In the genomic region with DNA sequence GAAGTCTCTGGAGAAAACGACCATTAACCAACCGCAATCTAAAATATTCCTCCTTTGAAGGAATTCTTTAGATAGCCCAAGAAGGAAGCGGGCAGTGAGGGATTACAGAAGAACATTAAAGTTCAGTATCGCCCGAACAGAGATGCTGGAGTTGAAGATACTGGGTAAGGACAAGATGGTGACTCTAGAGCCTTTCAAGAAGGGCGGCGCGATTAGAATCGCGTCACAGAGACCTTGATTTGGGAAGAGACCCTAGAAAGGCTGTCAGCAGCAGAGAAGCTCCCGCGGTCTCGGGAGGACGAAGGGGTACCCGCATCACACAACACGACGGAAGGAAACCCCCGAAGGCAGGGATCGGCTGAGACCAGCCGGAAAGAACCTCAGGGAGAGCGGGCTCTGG, we compare ENCODE assay signal across 8 mouse cellular contexts. TPM values are rescaled to one million over a fixed set of nuclear protein-coding genes. Genes with fewer than 3 reads are reported as not detected.
DNase-seq lines count a peak whose midpoint lies in the region; ATAC-seq and TF ChIP-seq lines count a peak whose summit lies in the region.

No protein-coding gene starts in this region.

- H3K9me3 ChIP-seq in kidney, embryonic 14.5 days (ENCODE audit: control insufficient read depth, low read length) = no peaks in the 10 kb centered on the region
- no peaks in the 10 kb centered on the region for H3K9me3 ChIP-seq in hindbrain, embryonic 11.5 days (ENCODE audit: control insufficient read depth, low read length)
- no peaks in the 10 kb centered on the region for H3K9me3 ChIP-seq in midbrain, embryonic 12.5 days

- H3K9ac ChIP-seq in kidney, embryonic 14.5 days (ENCODE audit: low read depth, low read length) = peak overlapping the region; percentile 75
- H3K9ac ChIP-seq in hindbrain, embryonic 11.5 days (ENCODE audit: low read depth, low read length) = peak overlapping the region; percentile 72
- peak overlapping the region; percentile 49 for H3K9ac ChIP-seq in midbrain, embryonic 12.5 days (replicated peaks)

- H3K27ac ChIP-seq in kidney, embryonic 14.5 days (ENCODE audit: low read depth, low read length) = peak overlapping the region; percentile 80; the same call in 1 of the 2 replicates
- peak overlapping the region; percentile 12; the same call in 1 of the 2 replicates for H3K27ac ChIP-seq in bone marrow, adult 2 months (ENCODE audit: control insufficient read depth, insufficient read depth, low read depth, low read length, poor library complexity)
- H3K27ac ChIP-seq in hindbrain, embryonic 11.5 days (ENCODE audit: low read depth, low read length) = 0 out of 2 replicates have a peak overlapping the region, but pooled peaks have one; percentile 42
- H3K27ac ChIP-seq in midbrain, embryonic 12.5 days (replicated peaks) = peak overlapping the region; percentile 35

- ATAC-seq in kidney, embryonic 14.5 days (ENCODE audit: low FRiP score, low TSS enrichment) = no peak
- ATAC-seq in hindbrain, embryonic 11.5 days (ENCODE audit: low FRiP score) = no peak
- ATAC-seq in midbrain, embryonic 12.5 days (ENCODE audit: low FRiP score, low read depth) = no peak

- peaks cover 23% of the 10 kb centered on the region for H3K36me3 ChIP-seq in kidney, embryonic 14.5 days (ENCODE audit: control insufficient read depth, insufficient read depth, low read length)
- H3K36me3 ChIP-seq in hindbrain, embryonic 11.5 days (ENCODE audit: control insufficient read depth, insufficient read depth, low read length) = no peaks in the 10 kb centered on the region
- H3K36me3 ChIP-seq in midbrain, embryonic 12.5 days = peaks cover 24% of the 10 kb centered on the region

- no peak for TF ChIP-seq CTCF in bone marrow, adult 2 months (IDR thresholded peaks at IDR 0.05; ENCODE audit: control insufficient read depth, insufficient read depth, low read length)

- H3K4me1 ChIP-seq in kidney, embryonic 14.5 days (ENCODE audit: control insufficient read depth, insufficient read depth, low read length) = peaks cover 10% of the 10 kb centered on the region
- H3K4me1 ChIP-seq in bone marrow, adult 2 months (ENCODE audit: control insufficient read depth, insufficient read depth, low read length) = no peaks in the 10 kb centered on the region; the same call in 1 of the 2 replicates
- no peaks in the 10 kb centered on the region for H3K4me1 ChIP-seq in hindbrain, embryonic 11.5 days (replicated peaks; ENCODE audit: control insufficient read depth, insufficient read depth, low read length)
- H3K4me1 ChIP-seq in midbrain, embryonic 12.5 days = peaks cover 24% of the 10 kb centered on the region

- DNase-seq in kidney, adult 18-20 months = no peak
- no peak for DNase-seq in hindbrain, embryonic 11.5 days (ENCODE audit: low spot score)
- no peak for DNase-seq in ovary, adult 18-20 months (ENCODE audit: low spot score)
- no peak for DNase-seq in adrenal gland, adult 8-10 months
- no peak for DNase-seq in layer of hippocampus, adult 11-12 months (ENCODE audit: low spot score)

- H3K4me3 ChIP-seq in kidney, embryonic 14.5 days (ENCODE audit: low read length) = peak overlapping the region; percentile 74
- peak overlapping the region; percentile 80 for H3K4me3 ChIP-seq in bone marrow, adult 2 months (replicated peaks; ENCODE audit: control insufficient read depth, low read depth, low read length)
- peak overlapping the region; percentile 65 for H3K4me3 ChIP-seq in hindbrain, embryonic 11.5 days (ENCODE audit: low read depth, low read length)
- H3K4me3 ChIP-seq in midbrain, embryonic 12.5 days = peak overlapping the region; percentile 56

- no peak for TF ChIP-seq POLR2A in bone marrow, adult 2 months (IDR thresholded peaks at IDR 0.05; ENCODE audit: borderline replicate concordance, control insufficient read depth, low read depth, low read length)

- 1% methylated on average over 21 of the region's 21 CpGs for WGBS in kidney, embryonic 14.5 days
- WGBS in bone marrow, adult 2 months = 0% methylated on average over 21 of the region's 21 CpGs
- WGBS in hindbrain, embryonic 11.5 days = 5% methylated on average over 21 of the region's 21 CpGs
- WGBS in midbrain, embryonic 12.5 days = 2% methylated on average over 21 of the region's 21 CpGs

- peak overlapping the region; percentile 70 for H3K4me2 ChIP-seq in kidney, embryonic 14.5 days (replicated peaks; ENCODE audit: low read depth, low read length)
- peak overlapping the region; percentile 70 for H3K4me2 ChIP-seq in hindbrain, embryonic 11.5 days (replicated peaks; ENCODE audit: low read depth, low read length)
- H3K4me2 ChIP-seq in midbrain, embryonic 12.5 days (replicated peaks) = peak overlapping the region; percentile 72

- peaks cover 8% of the 10 kb centered on the region; the same call in 1 of the 2 replicates for H3K27me3 ChIP-seq in kidney, embryonic 14.5 days (ENCODE audit: control insufficient read depth, insufficient read depth, low read length)
- 0 out of 2 replicates have a peak, but pooled peaks cover 2% of the 10 kb centered on the region for H3K27me3 ChIP-seq in hindbrain, embryonic 11.5 days (ENCODE audit: control insufficient read depth, insufficient read depth, low read length)
- peaks cover 12% of the 10 kb centered on the region; the same call in 1 of the 2 replicates for H3K27me3 ChIP-seq in midbrain, embryonic 12.5 days

RNA-seq across cellular contexts. Expression of a gene that starts 0.4 kb away (rescaled TPM):
- polyA plus RNA-seq in kidney, embryonic 14.5 days (2014; fragmentation: Nextera tagmentation; extraction: Ambion mirVana) = 26.5 and 35.2 TPM in 2 replicates
- polyA plus RNA-seq in bone marrow, adult 2 months (2011; ENCODE audit: insufficient read depth, insufficient read length, low replicate concordance, missing spikeins) = 3.1 and 8.3 TPM in 2 replicates
- 16.2 and 20.5 TPM in 2 replicates for polyA plus RNA-seq in hindbrain, embryonic 11.5 days (2014; fragmentation: Nextera tagmentation; extraction: Ambion mirVana)
- 15.8 and 16.1 TPM in 2 replicates for polyA plus RNA-seq in midbrain, embryonic 12.5 days (2016; fragmentation: Nextera tagmentation; extraction: Ambion mirVana)
- 10 to 100 TPM; 10.6 to 13.3 (median 11.8) TPM for total RNA-seq in adrenal gland, adult 8-10 months (2022)

RNA-seq across cellular contexts. Expression of a gene that starts 3.9 kb away (rescaled TPM):
- 1.2 and 1.7 TPM in 2 replicates for polyA plus RNA-seq in kidney, embryonic 14.5 days (2014; fragmentation: Nextera tagmentation; extraction: Ambion mirVana)
- not detected in 2 replicates for polyA plus RNA-seq in bone marrow, adult 2 months (2011; ENCODE audit: insufficient read depth, insufficient read length, low replicate concordance, missing spikeins)
- polyA plus RNA-seq in hindbrain, embryonic 11.5 days (2014; fragmentation: Nextera tagmentation; extraction: Ambion mirVana) = 0.36 and 0.52 TPM in 2 replicates
- not detected in 2 replicates for polyA plus RNA-seq in midbrain, embryonic 12.5 days (2016; fragmentation: Nextera tagmentation; extraction: Ambion mirVana)
- not detected for total RNA-seq in adrenal gland, adult 8-10 months (2022)

RNA-seq across cellular contexts. Expression of a gene that starts 48.0 kb away (rescaled TPM):
- polyA plus RNA-seq in kidney, embryonic 14.5 days (2014; fragmentation: Nextera tagmentation; extraction: Ambion mirVana) = 52.1 and 54.4 TPM in 2 replicates
- 7.9 and 15.2 TPM in 2 replicates for polyA plus RNA-seq in bone marrow, adult 2 months (2011; ENCODE audit: insufficient read depth, insufficient read length, low replicate concordance, missing spikeins)
- polyA plus RNA-seq in hindbrain, embryonic 11.5 days (2014; fragmentation: Nextera tagmentation; extraction: Ambion mirVana) = 64.2 and 76.5 TPM in 2 replicates
- 67.1 and 69.2 TPM in 2 replicates for polyA plus RNA-seq in midbrain, embryonic 12.5 days (2016; fragmentation: Nextera tagmentation; extraction: Ambion mirVana)
- total RNA-seq in adrenal gland, adult 8-10 months (2022) = 10 to 100 TPM; 45.2 to 72.2 (median 59.7) TPM

Comparison
In these comparisons a context has a peak if more than half of its experiments do, and no peak if none do; other contexts are left out.
1. H3K27ac ChIP-seq: peak in every context shown above with its lines; median percentile 80 in kidney, embryonic 14.5 days; 42 in hindbrain, embryonic 11.5 days; 35 in midbrain, embryonic 12.5 days; 12 in bone marrow, adult 2 months.